Mouse (Mus musculus): Measurements from ENCODE around the gene AI597479.
A peak's percentile ranks its signal among the peaks of the same experiment; 100 is the strongest.
"Not testable (repeated sequence)": the region's sequence is repeated elsewhere in the genome, so short reads cannot be mapped to it uniquely, and the experiment has no call there.

Gene AI597479

DNA sequence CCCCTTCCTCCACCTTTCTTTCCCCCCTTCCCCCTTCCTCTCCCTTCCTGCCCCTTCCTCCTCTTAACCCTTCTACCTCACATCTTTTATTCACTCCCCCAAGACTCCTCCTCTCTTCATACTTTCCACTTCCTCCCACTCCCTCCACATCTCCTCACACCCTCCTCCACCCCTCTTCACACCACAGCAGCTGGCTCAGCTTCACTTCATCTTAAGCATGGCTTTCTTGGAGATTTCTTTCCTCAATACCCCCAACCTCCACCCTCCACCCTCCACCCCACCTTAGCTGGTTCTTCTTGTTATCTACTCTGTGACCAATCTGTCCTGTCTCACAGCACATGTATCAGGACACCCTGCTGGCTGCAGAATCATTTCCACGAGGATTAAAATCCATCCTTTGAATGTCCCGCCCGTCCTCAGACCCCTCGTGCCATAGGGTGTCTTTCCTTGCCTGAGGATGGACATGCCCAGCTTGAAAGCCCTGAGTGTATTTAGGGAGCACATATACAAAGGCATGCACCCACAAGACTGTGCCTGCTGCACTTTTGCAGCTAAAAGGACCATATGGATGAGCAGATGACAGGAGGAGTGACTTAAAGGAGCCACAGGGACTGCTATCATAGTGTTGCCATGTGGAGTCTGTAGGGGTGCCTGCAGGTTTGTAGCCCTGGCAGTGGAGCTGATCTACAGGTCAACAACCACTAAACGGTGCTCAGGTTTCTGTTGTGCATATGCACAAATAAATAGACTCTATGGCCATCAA is 31.9 kb downstream of the AI597479 start:
- 0 out of 2 replicates have a peak, but pooled peaks cover 5% of the 10 kb centered on the region for H3K4me1 ChIP-seq (replicated peaks; ENCODE audit: low read depth, low read length)
- H3K27me3 ChIP-seq (ENCODE audit: insufficient read depth, low read length) = 0 out of 2 replicates have a peak, but pooled peaks cover 4% of the 10 kb centered on the region
- H3K9me3 ChIP-seq (ENCODE audit: low read length) = no peaks in the 10 kb centered on the region
- TF ChIP-seq CTCF (conservative IDR thresholded peaks at IDR 0.05; ENCODE audit: low read length) (no peak), POU5F1 (IDR thresholded peaks at IDR 0.05; ENCODE audit: borderline replicate concordance, low read length) (no peak), NANOG (IDR thresholded peaks at IDR 0.05; ENCODE audit: borderline replicate concordance, low read length) (no peak)
- H3K4me3 ChIP-seq (replicated peaks; ENCODE audit: low read length) = no peak overlapping the region
- H3K36me3 ChIP-seq (ENCODE audit: insufficient read depth, low read length) = no peaks in the 10 kb centered on the region

DNA sequence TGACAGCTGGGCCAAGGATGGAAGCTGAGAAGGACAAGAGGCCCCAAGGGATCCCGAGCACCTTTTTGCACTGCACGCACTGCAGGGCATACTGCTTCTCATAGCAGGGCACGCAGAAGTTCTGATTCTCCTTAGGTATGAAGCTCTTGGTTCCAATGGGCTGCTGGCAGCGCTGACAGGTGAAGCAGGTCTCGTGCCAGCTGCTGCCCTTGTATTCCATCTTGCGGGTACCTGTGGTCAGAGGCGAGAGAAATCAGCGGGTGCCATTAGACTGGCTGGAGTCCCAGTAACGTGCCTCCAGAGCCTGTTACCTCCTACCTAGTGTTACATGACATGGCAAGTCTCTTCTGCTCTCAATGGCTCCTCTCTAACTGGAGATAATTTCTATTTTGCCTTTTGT is 33.1 kb downstream of the AI597479 start:
- TF ChIP-seq CTCF (conservative IDR thresholded peaks at IDR 0.05; ENCODE audit: low read length) (no peak), NANOG (IDR thresholded peaks at IDR 0.05; ENCODE audit: borderline replicate concordance, low read length) (no peak), POU5F1 (IDR thresholded peaks at IDR 0.05; ENCODE audit: borderline replicate concordance, low read length) (no peak)
- Histone ChIP-seq H3K4me3 (replicated peaks; ENCODE audit: low read length) (no peak overlapping the region), H3K36me3 (ENCODE audit: insufficient read depth, low read length) (no peaks in the 10 kb centered on the region), H3K9me3 (ENCODE audit: low read length) (no peaks in the 10 kb centered on the region), H3K4me1 (replicated peaks; ENCODE audit: low read depth, low read length) (0 out of 2 replicates have a peak, but pooled peaks cover 5% of the 10 kb centered on the region), H3K27me3 (ENCODE audit: insufficient read depth, low read length) (0 out of 2 replicates have a peak, but pooled peaks cover 4% of the 10 kb centered on the region)

GRCm38 (mm10) chr1:43136488-43137029 is 38.0 kb downstream of the AI597479 start:
- not testable (repeated sequence) for H3K4me3 ChIP-seq (replicated peaks; ENCODE audit: low read length); H3K36me3 ChIP-seq (ENCODE audit: insufficient read depth, low read length); H3K27me3 ChIP-seq (ENCODE audit: insufficient read depth, low read length); H3K9me3 ChIP-seq (ENCODE audit: low read length)
- peaks cover 12% of the 10 kb centered on the region for H3K4me1 ChIP-seq (replicated peaks; ENCODE audit: low read depth, low read length)

GRCm38 (mm10) chr1:43137334-43137733 is 38.8 kb downstream of the AI597479 start:
- Histone ChIP-seq H3K4me3 (replicated peaks; ENCODE audit: low read length) (no peak overlapping the region), H3K36me3 (ENCODE audit: insufficient read depth, low read length) (no peaks in the 10 kb centered on the region), H3K9me3 (ENCODE audit: low read length) (no peaks in the 10 kb centered on the region), H3K27me3 (ENCODE audit: insufficient read depth, low read length) (no peaks in the 10 kb centered on the region), H3K4me1 (replicated peaks; ENCODE audit: low read depth, low read length) (peaks cover 14% of the 10 kb centered on the region)
- no peak for TF ChIP-seq POU5F1 (IDR thresholded peaks at IDR 0.05; ENCODE audit: borderline replicate concordance, low read length)
- no peak for TF ChIP-seq CTCF (conservative IDR thresholded peaks at IDR 0.05; ENCODE audit: low read length)
- TF ChIP-seq NANOG (IDR thresholded peaks at IDR 0.05; ENCODE audit: borderline replicate concordance, low read length) = no peak

- TF ChIP-seq CTCF (conservative IDR thresholded peaks at IDR 0.05; ENCODE audit: low read length) = peak; percentile 79
- TF ChIP-seq POU5F1 (IDR thresholded peaks at IDR 0.05; ENCODE audit: borderline replicate concordance, low read length) = no peak
- TF ChIP-seq NANOG (IDR thresholded peaks at IDR 0.05; ENCODE audit: borderline replicate concordance, low read length) = no peak
- no peaks in the 10 kb centered on the region for H3K27me3 ChIP-seq (ENCODE audit: insufficient read depth, low read length)
- H3K36me3 ChIP-seq (ENCODE audit: insufficient read depth, low read length) = no peaks in the 10 kb centered on the region
- H3K4me3 ChIP-seq (replicated peaks; ENCODE audit: low read length) = no peak overlapping the region
- H3K4me1 ChIP-seq (replicated peaks; ENCODE audit: low read depth, low read length) = peaks cover 14% of the 10 kb centered on the region
- peaks cover 1% of the 10 kb centered on the region; the same call in 1 of the 2 replicates for H3K9me3 ChIP-seq (ENCODE audit: low read length)
Measured at GRCm38 (mm10) chr1:43138268-43138812, 39.8 kb downstream of the AI597479 start.

- TF ChIP-seq CTCF (conservative IDR thresholded peaks at IDR 0.05; ENCODE audit: low read length) = peak; percentile 91
- TF ChIP-seq NANOG (IDR thresholded peaks at IDR 0.05; ENCODE audit: borderline replicate concordance, low read length) = no peak
- TF ChIP-seq POU5F1 (IDR thresholded peaks at IDR 0.05; ENCODE audit: borderline replicate concordance, low read length) = no peak
- Histone ChIP-seq H3K4me3 (replicated peaks; ENCODE audit: low read length) (no peak overlapping the region), H3K27me3 (ENCODE audit: insufficient read depth, low read length) (no peaks in the 10 kb centered on the region), H3K9me3 (ENCODE audit: low read length) (peaks cover 12% of the 10 kb centered on the region), H3K4me1 (replicated peaks; ENCODE audit: low read depth, low read length) (peaks cover 14% of the 10 kb centered on the region), H3K36me3 (ENCODE audit: insufficient read depth, low read length) (no peaks in the 10 kb centered on the region)
Measured at GRCm38 (mm10) chr1:43139587-43140266, 41.2 kb downstream of the AI597479 start.

DNA sequence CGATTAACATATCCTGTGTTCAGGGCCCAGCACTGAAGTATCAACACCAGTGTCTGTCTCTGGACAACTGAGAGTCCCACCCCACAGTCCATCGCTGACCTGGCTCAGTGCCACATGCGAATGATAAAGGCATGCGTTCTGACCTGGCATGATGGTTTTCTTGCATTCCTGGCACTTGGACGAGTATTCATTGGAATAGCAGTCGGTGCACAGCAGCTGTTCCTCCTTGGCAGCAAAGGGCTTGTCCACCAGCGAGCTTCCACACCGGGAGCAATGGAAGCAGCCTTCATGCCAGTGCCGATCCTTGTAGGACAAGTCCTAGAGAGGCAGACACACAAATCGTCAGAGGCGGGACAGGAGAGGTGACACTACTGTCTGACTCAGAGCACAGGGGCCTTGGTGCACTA is 43.0 kb downstream of the AI597479 start:
- no peaks in the 10 kb centered on the region for H3K27me3 ChIP-seq (ENCODE audit: insufficient read depth, low read length)
- H3K4me1 ChIP-seq (replicated peaks; ENCODE audit: low read depth, low read length) = peaks cover 14% of the 10 kb centered on the region
- H3K4me3 ChIP-seq (replicated peaks; ENCODE audit: low read length) = no peak overlapping the region
- TF ChIP-seq CTCF (conservative IDR thresholded peaks at IDR 0.05; ENCODE audit: low read length) = no peak
- no peak for TF ChIP-seq POU5F1 (IDR thresholded peaks at IDR 0.05; ENCODE audit: borderline replicate concordance, low read length)
- no peak for TF ChIP-seq NANOG (IDR thresholded peaks at IDR 0.05; ENCODE audit: borderline replicate concordance, low read length)
- H3K9me3 ChIP-seq (ENCODE audit: low read length) = peaks cover 12% of the 10 kb centered on the region
- H3K36me3 ChIP-seq (ENCODE audit: insufficient read depth, low read length) = no peaks in the 10 kb centered on the region

DNA sequence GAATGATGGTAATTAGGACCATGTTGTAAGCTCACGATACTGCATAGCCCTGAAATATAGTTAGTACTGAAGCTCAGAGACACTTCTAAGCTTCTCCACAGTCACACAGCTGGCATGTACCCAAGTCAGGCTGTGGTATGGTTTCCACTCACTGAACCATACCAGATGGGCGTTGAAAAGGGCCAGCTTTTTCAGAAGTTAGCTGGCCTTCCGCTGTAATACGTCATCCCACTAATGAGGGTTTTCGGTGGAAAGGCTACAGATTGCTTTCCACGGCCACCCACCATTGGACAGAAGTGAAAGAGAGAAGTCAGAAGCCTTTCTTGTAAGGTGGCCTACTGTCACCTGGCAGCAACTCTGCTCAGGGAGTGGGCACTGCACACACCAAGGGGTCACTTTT is 44.3 kb downstream of the AI597479 start:
- H3K36me3 ChIP-seq (ENCODE audit: insufficient read depth, low read length) = no peaks in the 10 kb centered on the region
- no peak overlapping the region for H3K4me3 ChIP-seq (replicated peaks; ENCODE audit: low read length)
- H3K27me3 ChIP-seq (ENCODE audit: insufficient read depth, low read length) = no peaks in the 10 kb centered on the region
- H3K9me3 ChIP-seq (ENCODE audit: low read length) = peaks cover 12% of the 10 kb centered on the region
- TF ChIP-seq POU5F1 (IDR thresholded peaks at IDR 0.05; ENCODE audit: borderline replicate concordance, low read length) (no peak), CTCF (conservative IDR thresholded peaks at IDR 0.05; ENCODE audit: low read length) (no peak), NANOG (IDR thresholded peaks at IDR 0.05; ENCODE audit: borderline replicate concordance, low read length) (no peak)
- peaks cover 14% of the 10 kb centered on the region for H3K4me1 ChIP-seq (replicated peaks; ENCODE audit: low read depth, low read length)
